Mouse (Mus musculus) layer of hippocampus, adult 9-10 months (tissue): ENCODE measurements around the gene Tigit.

Source experiments
- DNase-seq: peaks from one replicate; pipeline ENCODE4 v3.0.0; 2022; ENCODE audit warnings: low spot score

Tigit gene

GRCm38 (mm10) chr16:43668294-43668693 is 4.3 kb upstream of the Tigit start:
- DNase-seq, result no peak

GRCm38 (mm10) chr16:43664861-43665260 is 915 bp upstream of the Tigit start:
- DNase-seq, result no peak

GRCm38 (mm10) chr16:43662124-43663004 is 1.6 kb downstream of the Tigit start:
- DNase-seq, result no peak

- no peak for DNase-seq
Observed at GRCm38 (mm10) chr16:43661576-43661975, 2.4 kb downstream of the Tigit start.

GRCm38 (mm10) chr16:43655183-43655787 is 8.7 kb downstream of the Tigit start:
- no peak for DNase-seq

- no peak for DNase-seq
Observed at GRCm38 (mm10) chr16:43654269-43654668, 9.7 kb downstream of the Tigit start.

GRCm38 (mm10) chr16:43653288-43653687 is 10.7 kb downstream of the Tigit start:
- DNase-seq, result no peak

GRCm38 (mm10) chr16:43650355-43651080 is 13.4 kb downstream of the Tigit start:
- DNase-seq, result no peak

- DNase-seq, result no peak
Observed at GRCm38 (mm10) chr16:43647641-43648040, 16.3 kb downstream of the Tigit start.

- DNase-seq, result no peak
Observed at GRCm38 (mm10) chr16:43646943-43647342, 17.0 kb downstream of the Tigit start.

GRCm38 (mm10) chr16:43645879-43646278 is 18.1 kb downstream of the Tigit start:
- no peak for DNase-seq

- no peak for DNase-seq
Observed at GRCm38 (mm10) chr16:43641230-43641629, 22.7 kb downstream of the Tigit start.

GRCm38 (mm10) chr16:43638406-43639049 is 25.4 kb downstream of the Tigit start:
- DNase-seq, result no peak

GRCm38 (mm10) chr16:43637241-43637640 is 26.7 kb downstream of the Tigit start:
- DNase-seq, result no peak

GRCm38 (mm10) chr16:43634037-43634436 is 29.9 kb downstream of the Tigit start:
- DNase-seq, result no peak

GRCm38 (mm10) chr16:43631758-43632157 is 32.2 kb downstream of the Tigit start:
- DNase-seq, result no peak

- DNase-seq, result no peak
Observed at GRCm38 (mm10) chr16:43628662-43629061, 35.3 kb downstream of the Tigit start.

GRCm38 (mm10) chr16:43625956-43626355 is 38.0 kb downstream of the Tigit start:
- DNase-seq, result peak; percentile 26

GRCm38 (mm10) chr16:43625289-43625688 is 38.7 kb downstream of the Tigit start:
- DNase-seq, result no peak

- no peak for DNase-seq
Observed at GRCm38 (mm10) chr16:43624876-43625275, 39.1 kb downstream of the Tigit start.

- no peak for DNase-seq
Observed at GRCm38 (mm10) chr16:43623315-43624000, 40.5 kb downstream of the Tigit start.

- DNase-seq, result no peak
Observed at GRCm38 (mm10) chr16:43620359-43620758, 43.6 kb downstream of the Tigit start.
